Mouse (Mus musculus) sigmoid colon, adult 10 weeks (tissue): ENCODE data around the gene Tubb2a. TPM values are rescaled to one million over a fixed set of nuclear protein-coding genes. Genes with fewer than 3 reads are reported as not detected.

Experiments used
- polyA plus RNA-seq: library from polyadenylated mRNA; stranded (reverse); fragments of 350-450 nt; fragmentation: Illumina TruSeq; extraction: RNeasy Lipid Tissue Mini Kit (QIAGEN cat#74804); gene quantifications from one replicate; pipeline ENCODE4 v1.2.3, GENCODE M21; 2014; ENCODE audit warnings: low read depth, low replicate concordance

Tubb2a gene
- polyA plus RNA-seq, result 4.4 TPM

GRCm38 (mm10) chr13:34077492-34078271 lies at the start of gene Tubb2a:
Gene Tubb2a, minus strand, starts transcription at chr13:34078007.

GRCm38 (mm10) chr13:34037172-34038055 lies 40.4 kb downstream of the Tubb2a start, which contains the start of gene Bphl:
Gene Bphl, plus strand, starts transcription at chr13:34037597.

Other genes with a start within 250 kb of the Tubb2a start
- gene Serpinb6e, start 234.6 kb downstream of the Tubb2a start, polyA plus RNA-seq, result not detected
- not detected for gene Serpinb6c, start 172.3 kb downstream of the Tubb2a start, polyA plus RNA-seq
- gene Nqo2, start 113.3 kb downstream of the Tubb2a start, polyA plus RNA-seq, result 46.4 TPM
- gene Ripk1, start 75.6 kb downstream of the Tubb2a start, polyA plus RNA-seq, result 57.2 TPM
- gene Serpinb6a, start 75.2 kb downstream of the Tubb2a start, polyA plus RNA-seq, result 1,019 TPM
- gene Bphl, start 40.4 kb downstream of the Tubb2a start, polyA plus RNA-seq, result 30.2 TPM
- gene Tubb2b, start 52.5 kb upstream of the Tubb2a start, polyA plus RNA-seq, result 1.6 TPM
- 5.6 TPM for gene Psmg4, start 85.0 kb upstream of the Tubb2a start, polyA plus RNA-seq